Mouse (Mus musculus): ENCODE results near the gene Tas1r1. TPM values are rescaled to one million over a fixed set of nuclear protein-coding genes. Genes with fewer than 3 reads are reported as not detected.

The Tas1r1 gene
- polyA plus RNA-seq, 1 experiment from 2014 or later: 1.1 TPM

GRCm38 (mm10) chr4:152008622-152009075, 29.7 kb downstream of the Tas1r1 start, which contains the start of gene Klhl21:
Klhl21 (plus strand) TSS chr4:152008803.
- ATAC-seq (ENCODE audit: insufficient number of reproducible peaks, insufficient read depth, low FRiP score, low TSS enrichment): peak; percentile 84
- Histone ChIP-seq H3K27me3 (peaks cover 18% of the 10 kb centered on the region), H3K4me3 (peak within 1 kb of the TSS; percentile 67), H3K9me3 (no peaks in the 10 kb centered on the region), H3K4me1 (peaks cover 34% of the 10 kb centered on the region), H3K27ac (peak within 1 kb of the TSS; percentile 84), H3K4me2 (replicated peaks) (peak within 1 kb of the TSS; percentile 100), H3K36me3 (peaks cover 4% of the 10 kb centered on the region; the same call in 1 of the 2 replicates), H3K9ac (peak within 1 kb of the TSS; percentile 59)
- under 1% methylated on average over 44 of the region's 45 CpGs for WGBS

DNA sequence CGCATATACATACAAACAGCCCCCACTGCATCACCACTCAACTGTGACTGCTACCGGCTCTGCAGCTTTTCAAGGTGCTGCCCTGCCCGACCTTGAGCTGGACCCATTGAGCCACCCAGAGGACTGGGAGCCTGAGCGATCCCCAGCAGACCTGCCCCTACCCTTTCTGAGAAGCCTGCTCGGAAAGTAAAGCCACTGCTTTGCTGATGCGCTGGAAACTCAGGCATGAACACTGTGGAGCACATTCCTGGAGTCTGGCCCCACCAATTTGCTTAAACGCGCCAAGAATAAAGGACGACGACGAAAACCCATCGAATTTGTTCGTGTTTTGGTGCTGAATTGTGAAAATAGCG, 30.2 kb downstream of the Tas1r1 start:
- H3K27ac ChIP-seq: peak overlapping the region; percentile 31; the same call in 1 of the 2 replicates
- peak overlapping the region; percentile 67 for H3K4me3 ChIP-seq
- H3K9me3 ChIP-seq: no peaks in the 10 kb centered on the region
- H3K4me1 ChIP-seq: peaks cover 34% of the 10 kb centered on the region
- H3K9ac ChIP-seq: no peak overlapping the region
- WGBS: under 1% methylated on average over 14 of the region's 14 CpGs
- peaks cover 18% of the 10 kb centered on the region for H3K27me3 ChIP-seq
- ATAC-seq (ENCODE audit: insufficient number of reproducible peaks, insufficient read depth, low FRiP score, low TSS enrichment): no peak
- H3K4me2 ChIP-seq (replicated peaks): peak overlapping the region; percentile 100
- peaks cover 3% of the 10 kb centered on the region; the same call in 1 of the 2 replicates for H3K36me3 ChIP-seq

DNA sequence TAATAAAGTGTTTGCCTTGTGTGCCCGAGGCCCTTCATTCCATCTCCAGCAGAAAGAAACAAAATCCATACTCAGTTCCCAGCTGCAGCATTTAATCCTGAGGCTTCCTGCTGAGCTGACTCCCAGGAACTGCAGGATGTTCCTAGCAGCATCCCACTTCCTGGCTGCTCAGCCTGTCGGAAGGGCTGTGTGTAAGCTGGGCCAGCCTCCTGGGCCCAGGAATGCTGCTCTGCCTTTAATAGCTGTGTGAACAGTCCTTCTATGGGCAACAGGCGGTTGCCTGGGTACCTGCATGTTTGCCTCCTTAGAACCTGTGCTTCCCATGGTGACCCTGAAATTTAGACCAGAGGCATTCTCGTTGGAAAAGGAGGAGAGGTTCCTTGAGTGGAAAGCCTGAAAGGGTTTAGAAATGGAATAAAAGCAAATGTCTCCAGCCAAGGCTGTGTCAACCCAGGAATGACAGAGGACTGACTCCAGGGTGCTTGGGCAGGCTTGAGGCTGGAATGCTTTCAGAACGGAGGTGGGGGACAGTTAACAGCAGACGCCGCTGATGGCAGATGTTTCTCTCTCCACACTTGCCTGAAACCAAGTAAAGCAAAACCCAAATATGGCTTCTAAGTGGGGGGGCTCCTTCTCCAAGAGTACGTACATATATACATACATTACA, 30.8 kb downstream of the Tas1r1 start:
- Histone ChIP-seq H3K4me3 (peak overlapping the region; percentile 67), H3K4me2 (replicated peaks) (peak overlapping the region; percentile 100), H3K36me3 (0 out of 2 replicates have a peak, but pooled peaks cover 3% of the 10 kb centered on the region), H3K9me3 (no peaks in the 10 kb centered on the region), H3K27me3 (peaks cover 18% of the 10 kb centered on the region), H3K27ac (no peak overlapping the region), H3K4me1 (peaks cover 34% of the 10 kb centered on the region), H3K9ac (no peak overlapping the region)
- ATAC-seq (ENCODE audit: insufficient number of reproducible peaks, insufficient read depth, low FRiP score, low TSS enrichment): no peak
- 5% methylated on average over 8 of the region's 8 CpGs for WGBS

DNA sequence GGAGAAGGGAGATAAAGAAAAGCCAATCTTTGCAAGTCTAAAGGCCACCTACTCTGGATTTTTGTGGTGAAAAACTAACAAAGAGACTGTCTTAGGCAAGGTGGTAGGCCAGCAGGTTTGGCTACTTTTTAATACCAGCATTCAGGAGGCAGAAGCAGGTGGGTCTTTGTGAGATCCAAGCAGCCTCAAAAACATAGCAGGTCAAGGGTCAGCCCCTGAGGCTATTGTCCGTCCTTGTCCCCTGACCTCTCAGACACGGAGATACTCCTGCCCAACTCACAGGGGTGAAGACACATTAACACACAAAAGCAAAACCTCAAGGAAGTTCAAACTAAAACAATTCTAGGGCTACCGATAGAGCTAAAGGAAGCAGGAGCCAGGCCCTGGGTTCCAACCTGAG, 31.6 kb downstream of the Tas1r1 start:
- no peaks in the 10 kb centered on the region for H3K9me3 ChIP-seq
- no peaks in the 10 kb centered on the region for H3K36me3 ChIP-seq
- peaks cover 18% of the 10 kb centered on the region for H3K27me3 ChIP-seq
- H3K4me2 ChIP-seq (replicated peaks): no peak overlapping the region
- H3K4me3 ChIP-seq: no peak overlapping the region
- ATAC-seq (ENCODE audit: insufficient number of reproducible peaks, insufficient read depth, low FRiP score, low TSS enrichment): no peak
- 12% methylated on average over 3 of the region's 3 CpGs for WGBS
- H3K27ac ChIP-seq: no peak overlapping the region
- peaks cover 34% of the 10 kb centered on the region for H3K4me1 ChIP-seq
- no peak overlapping the region for H3K9ac ChIP-seq

DNA sequence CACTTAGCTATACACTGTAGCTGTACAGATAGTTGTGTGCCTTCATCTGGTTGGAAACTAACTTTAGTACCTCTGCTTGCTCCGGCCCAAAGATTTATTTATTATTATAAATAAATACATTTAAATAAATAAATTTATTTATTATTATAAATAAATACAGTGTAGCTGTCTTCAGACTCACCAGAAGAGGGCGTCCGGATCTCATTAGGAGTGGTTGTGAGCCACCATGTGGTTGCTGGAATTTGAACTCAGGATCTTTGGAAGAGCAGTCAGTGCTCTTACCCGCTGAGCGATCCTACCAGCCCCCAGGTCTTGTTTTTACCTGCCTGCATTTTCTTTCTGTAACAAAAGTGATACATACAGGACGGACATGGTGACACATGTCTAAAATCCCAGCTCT, 32.2 kb downstream of the Tas1r1 start:
- ATAC-seq (ENCODE audit: insufficient number of reproducible peaks, insufficient read depth, low FRiP score, low TSS enrichment): no peak
- H3K9ac ChIP-seq: no peak overlapping the region
- peaks cover 30% of the 10 kb centered on the region for H3K4me1 ChIP-seq
- 76% methylated on average over 6 of the region's 6 CpGs for WGBS
- no peak overlapping the region for H3K4me2 ChIP-seq (replicated peaks)
- H3K4me3 ChIP-seq: no peak overlapping the region
- H3K27ac ChIP-seq: no peak overlapping the region
- no peaks in the 10 kb centered on the region for H3K36me3 ChIP-seq
- no peaks in the 10 kb centered on the region for H3K9me3 ChIP-seq
- H3K27me3 ChIP-seq: peaks cover 18% of the 10 kb centered on the region

DNA sequence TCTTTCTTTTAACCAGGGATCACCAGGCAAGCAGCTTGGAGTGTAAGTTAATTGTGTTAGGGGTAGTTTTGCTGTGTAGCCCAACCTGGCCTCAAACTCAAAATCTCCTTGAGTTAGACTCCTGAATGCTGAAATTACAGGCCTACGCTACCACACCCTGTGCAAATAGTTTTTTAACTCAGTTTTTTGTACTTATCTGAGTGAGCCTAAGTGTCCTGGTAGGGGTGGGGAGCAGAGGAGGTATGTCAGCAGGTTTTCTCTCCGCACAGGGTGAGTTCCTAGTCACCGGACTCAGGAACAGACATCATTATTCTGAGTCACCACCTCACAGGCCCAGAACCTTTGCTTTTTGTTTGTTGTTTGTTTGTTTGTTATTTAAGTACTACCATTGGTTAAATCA, 36.3 kb downstream of the Tas1r1 start:
- Histone ChIP-seq H3K4me2 (replicated peaks) (no peak overlapping the region), H3K36me3 (no peaks in the 10 kb centered on the region), H3K9ac (no peak overlapping the region), H3K27me3 (peaks cover 7% of the 10 kb centered on the region), H3K9me3 (no peaks in the 10 kb centered on the region), H3K27ac (no peak overlapping the region), H3K4me1 (peaks cover 8% of the 10 kb centered on the region), H3K4me3 (no peak overlapping the region)
- ATAC-seq (ENCODE audit: insufficient number of reproducible peaks, insufficient read depth, low FRiP score, low TSS enrichment): no peak
- WGBS: 95% methylated on average over 3 of the region's 3 CpGs

DNA sequence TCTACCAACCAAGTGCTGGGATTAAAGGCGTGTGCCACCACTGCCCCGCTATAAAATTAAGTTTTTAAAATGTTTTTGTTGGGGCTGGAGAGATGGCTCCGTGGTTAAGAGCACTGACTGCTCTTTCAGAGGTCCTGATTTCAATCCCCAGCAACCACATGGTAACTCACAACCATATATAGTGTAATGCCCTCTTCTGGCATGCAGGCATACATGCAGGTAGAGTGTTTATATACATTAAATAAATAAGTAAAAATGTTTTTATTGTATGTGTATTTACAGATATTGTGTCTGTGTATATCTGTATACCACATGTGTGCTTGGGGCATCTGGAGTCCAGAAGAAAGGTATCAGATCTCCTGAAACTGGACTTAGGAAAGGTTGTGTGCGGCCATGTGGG, 37.0 kb downstream of the Tas1r1 start:
- Histone ChIP-seq H3K4me3 (no peak overlapping the region), H3K9me3 (no peaks in the 10 kb centered on the region), H3K36me3 (no peaks in the 10 kb centered on the region), H3K27ac (no peak overlapping the region), H3K9ac (no peak overlapping the region), H3K4me1 (peaks cover 8% of the 10 kb centered on the region), H3K27me3 (no peaks in the 10 kb centered on the region), H3K4me2 (replicated peaks) (no peak overlapping the region)
- no peak for ATAC-seq (ENCODE audit: insufficient number of reproducible peaks, insufficient read depth, low FRiP score, low TSS enrichment)
- 68% methylated on average over 4 of the region's 4 CpGs for WGBS

DNA sequence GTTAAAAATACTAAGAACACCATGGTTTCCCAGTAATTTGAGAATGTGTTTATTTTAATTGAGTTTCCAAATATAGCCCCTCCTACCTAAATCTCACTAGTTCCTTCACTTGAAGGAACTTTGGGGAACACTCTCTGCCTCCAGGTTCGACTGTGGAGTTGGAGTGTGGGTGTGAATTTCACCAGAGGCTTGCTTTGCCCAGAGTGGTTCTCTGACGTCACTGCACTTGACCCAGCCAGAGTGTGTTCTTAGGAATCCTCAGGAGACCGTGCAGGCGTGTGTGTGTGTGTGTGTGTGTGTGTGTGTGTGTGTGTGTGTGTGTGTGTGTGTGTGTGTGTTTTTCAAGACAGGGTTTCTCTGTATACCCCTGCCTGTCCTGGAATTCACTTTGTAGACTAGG, 37.5 kb downstream of the Tas1r1 start:
- Histone ChIP-seq H3K9me3 (no peaks in the 10 kb centered on the region), H3K4me1 (peaks cover 8% of the 10 kb centered on the region), H3K27ac (no peak overlapping the region), H3K9ac (no peak overlapping the region), H3K36me3 (no peaks in the 10 kb centered on the region), H3K27me3 (no peaks in the 10 kb centered on the region), H3K4me2 (replicated peaks) (no peak overlapping the region), H3K4me3 (no peak overlapping the region)
- ATAC-seq (ENCODE audit: insufficient number of reproducible peaks, insufficient read depth, low FRiP score, low TSS enrichment): no peak
- 34% methylated on average over 4 of the region's 4 CpGs for WGBS

- peaks cover 9% of the 10 kb centered on the region for H3K4me1 ChIP-seq
- H3K27ac ChIP-seq: no peak overlapping the region
- no peaks in the 10 kb centered on the region for H3K36me3 ChIP-seq
- H3K4me2 ChIP-seq (replicated peaks): no peak overlapping the region
- no peak overlapping the region for H3K4me3 ChIP-seq
- no peaks in the 10 kb centered on the region for H3K27me3 ChIP-seq
- WGBS: 49% methylated on average over 3 of the region's 3 CpGs
- no peak for ATAC-seq (ENCODE audit: insufficient number of reproducible peaks, insufficient read depth, low FRiP score, low TSS enrichment)
- no peaks in the 10 kb centered on the region for H3K9me3 ChIP-seq
- H3K9ac ChIP-seq: no peak overlapping the region
Observed at GRCm38 (mm10) chr4:151999481-151999880, 38.9 kb downstream of the Tas1r1 start.

DNA sequence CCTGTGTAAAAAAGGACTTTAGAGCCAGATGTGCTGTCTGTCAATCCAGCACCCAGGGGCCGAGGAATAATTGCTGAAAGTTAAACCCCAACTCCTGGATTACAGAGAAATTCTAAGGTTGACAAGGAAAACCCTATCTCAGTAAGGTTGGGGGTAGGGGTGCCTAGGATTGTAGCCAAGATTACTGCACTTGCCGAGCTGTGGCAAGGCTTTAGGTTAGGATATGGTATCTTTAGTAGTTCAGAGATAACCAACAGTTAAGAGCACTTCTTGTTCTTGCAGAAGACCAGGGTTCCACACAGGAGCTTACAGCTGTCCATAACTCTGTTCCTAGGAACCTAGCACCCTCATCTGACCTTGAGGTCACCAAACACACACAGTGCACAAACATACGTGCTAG, 40.7 kb downstream of the Tas1r1 start:
- H3K9ac ChIP-seq: 0 out of 2 replicates have a peak overlapping the region, but pooled peaks have one; percentile 73
- H3K36me3 ChIP-seq: peaks cover 7% of the 10 kb centered on the region; the same call in 1 of the 2 replicates
- H3K27ac ChIP-seq: no peak overlapping the region
- H3K4me3 ChIP-seq: peak overlapping the region; percentile 100; the same call in 1 of the 2 replicates
- H3K9me3 ChIP-seq: no peaks in the 10 kb centered on the region
- peak overlapping the region; percentile 58 for H3K4me2 ChIP-seq (replicated peaks)
- no peaks in the 10 kb centered on the region for H3K27me3 ChIP-seq
- peaks cover 23% of the 10 kb centered on the region for H3K4me1 ChIP-seq
- ATAC-seq (ENCODE audit: insufficient number of reproducible peaks, insufficient read depth, low FRiP score, low TSS enrichment): no peak
- 62% methylated on average over 3 of the region's 3 CpGs for WGBS

DNA sequence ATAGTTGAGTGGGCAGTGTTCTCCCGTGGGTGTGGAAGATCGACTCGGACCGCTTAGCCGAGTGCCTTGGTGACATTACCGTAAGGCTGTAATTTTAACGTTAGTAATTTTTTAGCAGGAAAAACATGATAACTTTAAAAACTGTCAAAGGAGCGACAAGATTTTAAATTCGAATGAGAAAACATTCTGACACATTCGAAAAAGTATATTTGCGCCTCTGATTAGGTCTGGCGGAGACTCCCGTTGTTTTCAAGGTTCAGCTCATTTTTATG, 41.5 kb downstream of the Tas1r1 start:
- Histone ChIP-seq H3K36me3 (peaks cover 15% of the 10 kb centered on the region), H3K4me1 (peaks cover 23% of the 10 kb centered on the region), H3K27me3 (no peaks in the 10 kb centered on the region), H3K27ac (peak overlapping the region; percentile 72), H3K4me2 (replicated peaks) (peak overlapping the region; percentile 58), H3K9ac (peak overlapping the region; percentile 73), H3K9me3 (no peaks in the 10 kb centered on the region), H3K4me3 (peak overlapping the region; percentile 100)
- WGBS: 5% methylated on average over 13 of the region's 13 CpGs
- ATAC-seq (ENCODE audit: insufficient number of reproducible peaks, insufficient read depth, low FRiP score, low TSS enrichment): no peak

- Histone ChIP-seq H3K9ac (peak within 1 kb of the TSS; percentile 99), H3K27me3 (no peaks in the 10 kb centered on the region), H3K4me2 (replicated peaks) (peak within 1 kb of the TSS; percentile 77), H3K27ac (peak within 1 kb of the TSS; percentile 88), H3K36me3 (peaks cover 20% of the 10 kb centered on the region), H3K9me3 (no peaks in the 10 kb centered on the region), H3K4me1 (peaks cover 23% of the 10 kb centered on the region), H3K4me3 (peak within 1 kb of the TSS; percentile 100)
- peak; percentile 92 for ATAC-seq (ENCODE audit: insufficient number of reproducible peaks, insufficient read depth, low FRiP score, low TSS enrichment)
- WGBS: under 1% methylated on average over 93 of the region's 94 CpGs
Observed at GRCm38 (mm10) chr4:151996173-151996950, 42.0 kb downstream of the Tas1r1 start, which contains the start of gene Phf13. Phf13 (minus strand) TSS chr4:151996258.

Data from embryonic facial prominence, embryonic 12.5 days (tissue).